Mouse (Mus musculus) T-helper 1 cell (primary cell): Measurements from ENCODE around the gene Btbd3.

Experiments used
- in situ Hi-C: fragments of 300-600 bp; cut with MboI, MseI; formaldehyde crosslinking; loops from one replicate; pipeline ENCODE4 v1.15.1; 2025; ENCODE audit warnings: high pct_unique_total_duplicates

Btbd3 gene

DNA sequence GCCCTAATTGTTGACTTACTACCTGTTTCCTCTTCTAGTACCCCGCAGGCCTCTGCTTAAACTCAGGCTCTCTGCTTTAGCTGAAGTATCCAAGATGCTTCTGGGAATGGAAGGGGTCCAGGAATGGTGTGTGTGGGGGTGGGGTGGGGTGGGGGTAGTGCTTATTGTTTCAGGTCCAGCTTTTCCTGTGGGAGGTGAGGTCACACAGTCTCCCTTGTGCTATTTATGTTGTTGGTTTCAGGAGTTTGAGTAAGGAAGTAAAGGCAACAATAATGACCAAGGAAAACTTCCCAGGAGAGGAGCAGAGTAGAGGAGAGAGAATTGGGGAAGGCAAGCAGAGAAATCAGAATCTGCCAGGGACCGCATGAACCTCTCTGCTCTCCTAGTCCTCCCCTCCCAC is 128.4 kb downstream of the Btbd3 start:
- in situ Hi-C loops, result no loop called here

DNA sequence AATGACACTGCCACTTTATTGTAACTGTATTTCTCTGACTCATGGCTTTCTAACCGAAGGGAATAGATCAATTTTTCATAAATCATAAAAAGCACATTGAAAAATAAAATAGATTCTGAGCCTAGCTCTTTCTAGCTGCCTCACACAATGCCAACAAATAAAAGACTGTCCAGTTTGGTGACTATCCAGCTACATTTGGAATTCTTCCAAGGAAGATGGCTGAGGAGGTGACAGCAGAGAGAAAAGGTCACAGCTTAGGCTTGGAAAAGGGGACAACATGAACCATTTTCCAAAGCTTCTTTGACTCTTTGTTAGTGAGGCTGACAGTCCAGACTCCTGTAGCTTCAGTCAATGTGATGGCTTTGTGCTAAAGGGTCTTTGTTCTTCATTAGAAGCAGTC is 132.2 kb downstream of the Btbd3 start:
- in situ Hi-C loops, result no loop called here

DNA sequence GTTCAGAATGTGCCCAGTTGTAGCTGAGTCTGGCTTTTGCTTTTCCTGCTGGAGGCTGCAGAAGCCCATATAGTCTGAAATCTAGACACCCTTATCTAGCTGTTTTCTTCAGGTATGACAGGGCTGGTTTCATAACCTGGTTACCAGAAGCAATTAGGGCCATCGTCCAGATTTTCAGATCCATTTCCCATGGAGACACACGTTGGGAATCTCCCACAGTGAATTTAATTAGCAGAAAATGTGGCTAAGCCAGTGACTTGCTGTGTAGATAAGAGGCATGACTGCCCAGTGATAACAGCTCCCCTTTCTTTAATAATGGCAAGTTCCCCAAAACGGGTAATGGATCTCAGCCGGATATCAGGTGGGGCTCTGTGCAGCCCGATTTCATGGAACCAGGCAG is 146.7 kb downstream of the Btbd3 start:
- in situ Hi-C loops, result no loop called here

DNA sequence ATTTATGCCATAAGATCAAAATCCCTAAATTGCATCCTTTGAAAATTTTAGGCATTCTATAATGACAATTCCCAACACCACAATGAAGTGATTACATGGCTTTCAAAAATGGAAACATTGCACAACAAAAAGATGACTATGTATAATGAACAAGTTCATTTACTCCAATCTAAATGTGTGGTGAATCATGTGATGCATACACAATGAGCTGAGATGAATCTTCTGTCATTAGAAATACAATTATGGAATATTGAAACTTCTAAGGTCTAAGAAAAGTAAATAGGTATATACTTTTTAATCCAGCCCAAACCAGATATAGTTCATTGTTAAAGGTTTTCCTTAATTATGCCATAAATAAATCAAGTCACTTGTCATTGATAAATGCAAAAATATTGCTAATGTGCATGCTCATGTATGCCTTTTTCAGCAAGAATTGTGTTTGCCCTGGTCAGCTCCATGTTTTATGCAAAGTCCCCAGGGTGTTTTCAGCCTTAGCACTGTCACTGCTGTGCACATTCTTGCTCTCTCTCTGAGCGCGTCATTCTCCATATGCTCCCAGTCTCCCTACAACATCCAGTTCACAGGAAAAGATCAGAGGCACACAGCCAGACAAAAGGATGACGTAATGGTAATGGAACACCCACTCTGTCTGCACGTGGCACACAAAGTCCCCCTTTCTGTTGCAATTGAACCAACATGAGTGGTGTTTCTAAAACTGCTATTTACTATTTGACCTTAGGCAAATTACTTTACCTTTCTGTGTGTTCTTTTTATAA is 149.6 kb downstream of the Btbd3 start:
- in situ Hi-C loops, result no loop called here

DNA sequence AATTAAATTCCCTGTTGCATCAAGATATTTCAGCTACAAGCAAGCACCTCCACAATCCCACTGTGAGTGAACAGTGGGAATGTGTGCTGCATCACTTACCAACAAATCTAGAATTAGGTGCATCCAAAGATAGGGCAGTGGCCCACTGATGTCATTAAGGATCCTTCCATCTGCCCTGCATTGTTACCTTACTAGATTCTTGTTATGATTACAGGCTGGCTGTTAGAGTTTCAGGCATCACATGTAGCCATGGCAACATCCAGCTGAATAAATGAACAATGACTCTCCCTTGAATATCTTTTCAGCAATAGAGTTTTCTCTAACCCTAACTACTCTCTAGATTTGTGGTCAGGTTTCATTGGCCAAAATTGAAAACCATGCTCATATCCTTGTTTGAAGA is 150.3 kb downstream of the Btbd3 start:
- in situ Hi-C loops, result no loop called here

DNA sequence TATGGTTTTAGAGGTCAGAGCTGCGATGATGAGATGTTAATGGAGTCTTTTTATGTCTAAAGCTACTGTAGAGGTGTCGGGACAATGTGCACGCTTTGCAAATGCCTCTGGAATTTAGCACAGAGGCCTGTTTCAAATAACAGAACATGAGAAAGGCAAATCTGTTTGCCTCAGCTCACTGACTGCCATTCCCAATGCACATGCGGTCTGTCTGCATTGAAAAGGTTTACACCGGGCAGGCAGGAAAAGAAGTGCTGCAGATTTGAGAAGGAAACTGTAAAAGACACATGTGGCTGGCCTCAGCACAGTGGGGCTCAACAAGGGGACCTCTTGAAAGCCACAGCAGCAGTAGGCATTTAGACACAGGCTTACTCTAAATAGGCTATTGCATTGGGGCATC is 156.2 kb downstream of the Btbd3 start:
- in situ Hi-C loops, result no loop called here

DNA sequence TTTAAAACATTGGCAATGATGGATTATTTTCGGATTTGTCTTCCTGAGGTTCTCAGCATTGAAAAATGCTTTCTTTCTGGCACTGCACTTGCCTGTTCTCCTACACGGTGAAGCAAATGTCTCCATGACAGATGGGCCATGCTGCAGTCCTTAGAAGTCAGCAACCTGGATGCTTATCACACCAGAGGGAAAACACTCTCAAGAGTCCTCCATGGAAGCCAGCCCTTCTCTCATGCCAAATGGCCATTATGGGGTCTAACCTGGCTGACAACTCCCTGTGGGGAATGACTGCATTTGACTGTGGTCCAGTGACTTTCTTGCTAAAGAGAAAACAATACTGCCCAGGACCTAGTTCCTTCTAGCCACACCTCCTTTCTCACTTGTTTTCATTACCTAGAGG is 166.0 kb downstream of the Btbd3 start:
- in situ Hi-C loops, result no loop called here

DNA sequence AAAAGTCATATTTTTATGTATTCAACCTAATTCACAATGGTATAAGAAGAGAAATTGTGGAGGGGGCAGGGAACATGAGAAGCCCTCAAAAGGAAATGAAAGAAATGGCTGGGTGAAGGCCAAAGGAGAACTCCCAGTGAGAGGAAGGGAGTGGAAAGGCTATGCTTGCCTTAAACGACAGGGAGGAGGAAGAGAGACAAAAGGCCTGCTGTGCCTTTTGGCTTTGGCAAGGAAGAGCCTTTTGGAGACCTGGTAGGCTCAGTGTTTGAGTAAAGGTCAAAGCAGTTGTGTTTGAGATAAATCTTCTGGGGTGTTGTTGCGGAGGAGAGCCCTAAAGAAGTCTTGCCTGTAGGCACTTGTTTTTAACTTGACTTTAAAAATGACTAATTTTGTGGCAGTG is 175.6 kb downstream of the Btbd3 start:
- in situ Hi-C loops, result no loop called here

DNA sequence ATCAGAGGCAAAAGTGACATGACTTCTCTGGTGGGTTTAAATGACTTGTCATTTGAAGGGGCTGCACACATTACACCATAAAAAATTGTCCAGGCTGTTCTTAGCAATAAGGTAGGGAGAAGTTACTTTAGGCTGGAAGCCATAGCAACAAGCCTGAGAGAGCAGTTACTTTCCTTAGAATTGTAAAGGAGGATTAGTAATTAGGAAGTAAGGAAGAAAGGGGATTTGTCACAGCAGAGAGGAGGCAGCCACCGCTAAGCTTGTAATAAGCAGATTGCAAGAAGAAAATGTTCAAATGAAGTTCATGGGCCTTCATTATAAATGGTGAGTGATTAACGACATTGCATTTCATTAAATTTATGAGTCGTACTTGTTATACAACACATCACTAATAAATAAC is 190.1 kb downstream of the Btbd3 start:
- in situ Hi-C loops, result no loop called here

DNA sequence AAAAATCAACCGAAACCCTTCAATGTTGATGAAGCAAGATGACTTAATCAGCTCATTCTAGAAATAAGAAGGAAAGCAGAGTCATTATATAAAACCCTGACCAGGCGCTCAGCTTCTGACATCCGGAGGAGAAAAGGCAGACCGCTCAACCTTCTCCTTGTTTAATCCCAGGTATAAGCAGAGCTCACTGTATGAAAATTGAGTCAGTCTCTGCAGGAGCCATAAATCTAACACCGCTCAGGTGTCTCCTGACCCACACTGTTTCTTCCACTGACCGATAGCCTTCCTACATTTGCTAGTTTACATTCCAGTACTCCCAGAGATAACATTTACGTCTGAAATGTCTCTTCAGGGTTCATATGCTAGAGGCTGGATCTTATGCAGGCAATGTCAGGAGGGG is 190.6 kb downstream of the Btbd3 start:
- in situ Hi-C loops, result no loop called here

DNA sequence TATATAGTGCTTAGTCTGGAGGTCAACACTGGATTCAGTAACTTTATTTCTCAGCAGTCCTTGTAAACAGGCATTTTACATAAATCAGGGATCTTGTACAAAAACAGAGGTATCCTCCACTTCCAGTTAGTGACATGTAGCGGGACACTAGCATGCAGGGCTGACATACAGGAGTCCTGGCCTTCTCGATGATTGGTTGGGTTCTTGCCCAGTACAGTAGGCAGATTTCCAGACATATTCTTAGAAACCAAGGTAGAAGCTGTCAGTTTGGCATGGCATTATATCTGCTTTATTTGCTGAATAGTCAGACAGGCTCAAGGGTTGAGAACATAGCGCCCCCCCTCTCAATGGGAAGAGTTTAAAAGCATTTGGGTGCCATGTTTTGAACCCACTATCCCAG is 191.3 kb downstream of the Btbd3 start:
- in situ Hi-C loops, result no loop called here

DNA sequence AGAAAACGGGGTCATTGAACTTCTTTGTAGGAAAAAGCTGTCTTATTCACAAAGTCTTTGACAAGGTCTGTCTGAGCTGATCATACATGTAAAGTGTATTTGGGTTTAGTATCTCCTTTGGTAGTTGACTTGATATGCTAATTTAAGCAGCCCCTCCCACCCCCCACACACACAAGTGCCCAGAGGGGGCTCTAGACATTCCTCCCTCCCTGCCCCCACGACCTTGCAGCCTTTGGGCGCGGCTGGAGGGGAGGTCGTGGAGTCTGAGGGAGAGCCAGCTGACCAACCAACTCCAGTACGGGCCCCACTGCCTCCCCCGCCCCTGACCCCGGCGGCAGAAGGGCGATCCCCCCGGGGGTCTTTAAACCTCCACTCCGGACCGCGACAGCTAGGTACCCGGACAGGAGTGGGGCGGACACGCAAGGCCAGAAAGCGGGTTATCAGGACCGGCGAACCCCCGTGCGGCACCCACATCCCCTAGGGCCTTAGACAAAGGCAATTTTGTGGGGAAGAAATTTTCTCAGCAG is 211.7 kb downstream of the Btbd3 start:
- in situ Hi-C loops, result no loop called here

DNA sequence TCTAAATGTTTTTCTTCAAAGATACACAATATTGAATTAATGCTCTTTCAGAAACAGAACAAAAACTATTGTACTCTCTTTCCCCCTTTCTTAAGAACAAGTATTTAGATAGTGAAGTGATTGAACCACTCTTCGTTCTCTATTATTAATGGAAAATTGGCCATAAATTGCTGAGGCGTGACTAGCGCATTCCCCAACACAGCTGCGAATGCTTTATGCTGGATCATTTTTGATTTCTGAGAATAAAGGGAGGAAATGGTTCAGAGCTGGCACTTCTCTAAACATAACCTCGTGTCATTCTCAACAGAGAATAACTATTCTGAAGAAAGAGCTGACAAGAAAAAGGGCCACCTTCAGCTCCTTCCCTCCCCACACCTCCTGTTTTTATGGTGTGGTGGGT is 217.0 kb downstream of the Btbd3 start:
- in situ Hi-C loops, result no loop called here

DNA sequence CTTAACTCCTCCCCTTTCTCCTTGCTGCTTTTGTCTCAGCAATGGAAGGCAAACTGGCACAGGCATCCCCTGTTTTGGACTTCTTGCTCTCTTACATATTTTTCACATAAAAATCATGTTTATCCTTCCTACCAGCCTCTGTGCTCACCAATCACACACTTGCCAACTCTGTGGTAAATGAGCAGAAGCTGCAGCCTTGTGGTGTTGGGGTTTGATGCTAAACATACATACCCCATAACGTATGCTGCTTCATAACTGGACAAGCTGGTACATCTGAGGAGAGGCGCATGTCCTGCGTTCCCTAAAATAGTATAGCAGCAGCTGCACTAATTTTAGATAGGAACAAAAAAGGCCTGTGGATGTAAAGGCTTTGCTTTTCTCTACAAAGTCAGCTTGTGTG is 220.1 kb downstream of the Btbd3 start:
- in situ Hi-C loops, result no loop called here

DNA sequence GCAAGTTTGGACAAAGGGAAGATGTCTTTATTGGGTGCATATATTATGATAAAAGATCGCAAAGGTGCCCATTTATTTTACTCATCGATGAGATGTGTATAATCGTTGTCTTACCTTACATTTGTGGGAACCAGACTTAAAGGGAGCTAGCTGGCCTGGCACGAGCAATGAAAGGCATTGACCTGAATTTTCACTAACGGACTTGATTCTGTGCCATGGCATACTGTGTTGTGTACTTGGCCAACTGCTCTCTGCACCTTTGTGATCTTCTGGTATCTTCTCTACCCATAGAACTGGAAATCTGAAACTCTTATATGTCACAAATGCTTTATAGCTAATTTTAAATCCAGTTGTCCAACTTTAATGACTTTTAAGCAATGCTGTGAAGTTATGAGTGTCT is 220.9 kb downstream of the Btbd3 start:
- in situ Hi-C loops, result no loop called here

DNA sequence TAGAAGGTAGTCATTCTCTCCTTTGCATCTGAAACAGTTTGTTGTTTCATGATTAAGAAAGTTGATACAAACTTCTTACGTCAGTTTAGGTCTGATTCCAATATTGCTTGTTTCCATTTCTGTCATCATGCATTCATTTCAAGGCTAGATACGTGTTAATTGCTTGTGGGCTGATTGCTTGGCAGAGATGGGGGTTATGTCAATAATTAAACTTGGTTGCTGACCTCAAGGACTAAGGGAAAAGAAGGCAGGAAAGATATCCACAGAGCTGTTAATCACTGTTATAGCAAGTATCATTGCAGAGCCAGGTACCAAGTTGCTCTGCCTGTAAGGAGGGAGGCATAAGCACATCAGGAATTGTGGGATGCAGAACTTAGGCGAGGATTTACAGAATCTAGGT is 226.2 kb downstream of the Btbd3 start:
- in situ Hi-C loops, result no loop called here

DNA sequence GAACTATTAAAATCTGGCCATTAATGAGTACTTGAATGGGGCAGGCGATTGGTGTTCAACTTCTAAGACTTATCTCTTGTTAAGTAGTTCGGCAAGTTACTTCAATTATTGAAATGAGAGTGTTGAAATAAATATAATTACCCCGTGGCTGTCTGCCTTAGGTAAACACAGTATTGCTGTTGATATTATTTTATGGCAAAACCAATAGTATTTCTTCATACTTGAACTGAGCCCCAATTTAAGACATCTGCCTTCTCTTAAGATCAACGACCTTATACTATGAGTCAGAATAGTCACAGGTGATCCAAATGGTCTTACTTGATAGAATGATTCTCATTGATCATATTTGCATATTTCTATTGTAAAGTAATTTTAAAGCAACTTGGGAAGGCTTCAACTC is 228.5 kb downstream of the Btbd3 start:
- in situ Hi-C loops, result no loop called here

DNA sequence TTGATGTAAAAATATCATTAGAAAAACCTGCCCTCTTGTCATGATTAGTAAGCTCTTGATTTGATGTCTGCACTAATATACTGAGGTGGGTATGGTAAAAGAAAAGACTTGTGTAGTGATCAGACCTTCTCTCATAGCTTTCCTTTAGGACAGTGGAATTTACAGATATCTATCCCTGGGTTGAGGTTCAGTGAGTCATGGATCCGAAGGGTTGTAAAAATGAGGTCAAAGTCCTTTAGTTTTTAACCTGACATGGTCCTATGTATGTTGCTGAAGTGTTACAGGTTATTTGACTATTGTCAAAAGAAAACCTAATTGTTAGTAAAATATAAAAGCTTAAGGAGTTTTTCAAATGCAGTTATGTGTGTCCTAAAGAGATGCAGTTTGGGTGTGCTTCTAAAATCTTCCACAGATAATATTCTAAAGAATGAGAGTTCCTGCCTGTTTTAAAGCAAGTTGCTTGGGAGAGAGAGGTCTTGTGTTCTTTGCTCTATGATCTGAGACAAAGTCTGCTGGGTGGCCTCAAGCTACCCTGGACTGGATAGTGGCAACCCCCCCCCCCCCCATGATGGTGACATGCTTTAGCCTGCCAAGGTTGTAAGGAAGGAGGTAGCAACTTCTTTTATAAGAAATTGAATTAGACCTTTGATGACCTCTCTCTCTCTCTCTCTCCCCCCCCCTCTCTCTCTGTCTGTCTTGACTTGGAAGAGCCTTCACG is 234.5 kb downstream of the Btbd3 start:
- in situ Hi-C loops, result no loop called here

DNA sequence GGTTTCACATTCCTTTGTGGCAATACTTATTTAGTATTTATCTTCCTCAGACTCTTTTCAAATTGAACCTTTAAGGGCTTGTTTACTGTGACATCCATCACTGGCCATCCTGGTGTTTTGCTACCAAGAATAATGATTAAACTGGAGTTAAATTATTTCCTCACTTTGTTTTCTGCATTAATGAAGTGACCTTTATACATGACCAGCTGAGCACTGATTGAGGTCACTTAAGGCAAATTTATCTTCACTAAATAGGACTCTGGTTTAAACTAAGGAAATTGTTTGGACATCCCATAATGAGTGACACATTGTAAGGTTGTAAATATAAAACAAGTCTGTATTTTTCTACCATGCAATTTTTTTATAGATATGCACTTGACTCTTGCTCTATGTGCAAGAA is 235.8 kb downstream of the Btbd3 start:
- in situ Hi-C loops, result no loop called here

DNA sequence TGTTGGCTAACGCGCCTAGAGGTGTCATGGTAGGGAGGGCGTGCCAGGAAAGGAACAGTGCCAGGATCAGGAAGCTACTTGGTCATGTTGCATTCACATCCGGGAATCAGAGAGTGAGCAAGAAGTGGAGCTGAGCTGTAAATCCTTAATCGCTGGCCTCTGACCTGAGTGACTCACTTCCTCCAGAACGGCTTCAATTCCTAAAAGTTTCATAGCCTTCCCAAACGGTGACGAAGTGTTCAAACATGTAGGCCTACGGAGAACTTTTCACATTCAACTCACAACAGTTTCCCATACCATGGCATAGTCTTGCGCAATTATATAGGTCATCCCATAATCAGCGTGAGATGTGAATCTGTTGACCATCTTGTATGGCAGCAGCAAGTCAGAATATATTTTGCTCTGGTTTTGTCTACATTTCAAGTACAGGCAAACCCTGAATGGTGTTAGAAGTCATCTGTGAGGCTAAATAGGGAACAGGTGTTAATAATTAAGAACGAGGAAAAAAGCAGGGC is 247.6 kb downstream of the Btbd3 start:
- in situ Hi-C loops, result no loop called here

DNA sequence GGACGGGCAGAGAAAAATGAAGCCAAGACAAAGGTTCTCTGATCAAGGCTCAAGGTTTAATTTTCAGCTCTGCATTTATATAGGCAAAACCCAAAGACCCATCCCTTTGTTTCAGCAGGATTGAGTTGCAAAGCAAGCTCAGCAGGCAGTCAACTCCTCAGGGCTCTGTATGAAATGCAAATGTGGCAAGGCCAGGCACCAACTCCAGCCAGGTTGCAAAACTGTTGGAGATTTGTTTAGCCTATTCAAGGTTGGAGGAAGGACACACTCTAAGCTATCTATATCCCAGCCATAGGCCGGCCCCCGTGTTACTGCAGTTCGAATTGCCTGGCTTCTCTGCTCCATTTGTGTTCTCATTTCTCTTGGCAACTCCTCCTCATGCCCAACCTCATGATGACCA is 259.2 kb downstream of the Btbd3 start:
- in situ Hi-C loops, result no loop called here

DNA sequence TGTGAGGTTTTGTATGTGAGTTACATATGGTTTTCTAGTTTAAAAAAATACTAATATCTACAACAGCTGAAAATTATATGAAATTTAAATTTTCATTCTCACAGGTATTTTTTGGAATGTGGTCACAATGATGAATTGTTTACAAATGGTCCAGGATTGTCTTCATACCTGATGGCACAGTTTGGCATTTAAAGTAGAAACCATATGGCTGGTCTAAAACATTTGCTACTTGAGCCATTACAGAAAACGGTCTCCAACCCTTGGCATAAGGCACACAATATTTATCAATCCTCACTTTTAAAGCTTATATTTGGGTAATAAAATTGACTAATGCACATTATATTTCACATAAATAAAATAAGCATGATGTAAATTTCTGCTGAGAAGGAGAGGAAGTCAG is 272.1 kb downstream of the Btbd3 start:
- in situ Hi-C loops, result no loop called here
